Comparison of ENCODE assay signal across 13 mouse cellular contexts in the genomic region with DNA sequence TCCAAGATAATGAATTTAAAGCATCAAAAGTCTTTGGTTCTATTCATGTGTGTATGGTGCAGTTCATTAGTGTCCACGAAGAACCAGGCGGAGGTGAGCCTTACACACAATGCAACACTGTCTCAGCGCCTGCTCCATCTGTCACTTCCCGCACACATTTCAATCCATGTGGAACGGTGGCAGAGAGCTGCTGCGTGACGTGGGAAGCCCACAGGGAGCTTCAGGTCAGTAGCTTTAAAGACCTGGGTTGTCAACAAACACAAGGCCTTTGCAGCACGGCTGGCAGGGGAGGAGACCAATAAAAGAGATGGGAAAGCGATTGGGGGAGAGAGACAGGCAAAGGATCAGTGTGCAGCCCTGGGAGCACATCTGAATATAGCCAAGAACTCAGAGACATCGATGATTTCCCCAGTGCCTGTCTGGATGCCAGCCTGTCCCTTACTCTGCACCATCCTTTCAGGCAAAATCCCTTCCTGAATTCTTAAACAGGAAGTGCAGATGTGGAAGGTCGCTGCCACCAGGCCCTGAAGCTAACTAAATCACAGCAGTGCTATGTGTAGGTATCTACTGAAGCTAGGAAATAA.
A peak's percentile ranks its signal among the peaks of the same experiment; 100 is the strongest.
DNase-seq lines count a peak whose midpoint lies in the region; ATAC-seq lines count a peak whose summit lies in the region.
"Had no signal": no experiment of that assay in that cellular context is flagged by ENCODE, and none has a peak within 500 bp of the region (broad histone marks: within the 10 kb centered on the region; RNA-seq: fewer than 3 reads in every experiment).

No protein-coding gene starts in this region.

- ATAC-seq in neural tube, embryonic 12.5 days (ENCODE audit: low FRiP score, low read depth), result 0 out of 2 replicates have a peak, but pooled peaks have one; percentile 44
- no peak for ATAC-seq in inflammation-experienced regulatory T-cells, adult 6 months

- H3K4me3 ChIP-seq in neural tube, embryonic 12.5 days, result no peak overlapping the region
- no peak overlapping the region for H3K4me3 ChIP-seq in limb, embryonic 10.5 days
- H3K4me3 ChIP-seq: liver, embryonic 13.5 days had no signal

- H3K4me1 ChIP-seq in neural tube, embryonic 12.5 days, result peaks cover 10% of the 10 kb centered on the region; the same call in 1 of the 2 replicates
- H3K4me1 ChIP-seq in limb, embryonic 10.5 days, result peaks cover 48% of the 10 kb centered on the region
- H3K4me1 ChIP-seq: liver, embryonic 13.5 days had no signal

- H3K36me3 ChIP-seq in neural tube, embryonic 12.5 days, result peaks cover 16% of the 10 kb centered on the region
- H3K36me3 ChIP-seq in limb, embryonic 10.5 days, result peaks cover 14% of the 10 kb centered on the region
- H3K36me3 ChIP-seq: liver, embryonic 13.5 days had no signal

- no peak overlapping the region for H3K27ac ChIP-seq in neural tube, embryonic 12.5 days
- 0 out of 2 replicates have a peak overlapping the region, but pooled peaks have one; percentile 7 for H3K27ac ChIP-seq in limb, embryonic 10.5 days
- H3K27ac ChIP-seq: liver, embryonic 13.5 days had no signal

- no peak overlapping the region for H3K4me2 ChIP-seq in neural tube, embryonic 12.5 days (replicated peaks)
- H3K4me2 ChIP-seq: liver, embryonic 13.5 days had no signal

- no peaks in the 10 kb centered on the region for H3K9me3 ChIP-seq in neural tube, embryonic 12.5 days
- no peaks in the 10 kb centered on the region for H3K9me3 ChIP-seq in limb, embryonic 10.5 days (replicated peaks)
- H3K9me3 ChIP-seq: liver, embryonic 13.5 days had no signal

- no peak for DNase-seq in neural tube, embryonic 10.5 days (ENCODE audit: extremely low spot score, low spot score)
- peak; percentile 65 to 66 for DNase-seq in cerebellum, postnatal 36 days
- DNase-seq in limb, embryonic 10.5 days (ENCODE audit: low spot score), result no peak
- peak; percentile 74 for DNase-seq in retina, postnatal 1 day
- no peak for DNase-seq in MN1 (ENCODE audit: low spot score)
- no peak for DNase-seq in layer of hippocampus, adult 11-12 months (ENCODE audit: low spot score)
- DNase-seq: gastrocnemius, postnatal 25 days; heart, postnatal 10 days; liver, embryonic 13.5 days; lung, postnatal 36 days; right cerebral cortex, postnatal 25 days had no signal

- WGBS in neural tube, embryonic 12.5 days, result 38% methylated on average over 11 of the region's 11 CpGs
- WGBS in limb, embryonic 10.5 days, result 73% methylated on average over 11 of the region's 11 CpGs

- H3K27me3 ChIP-seq in neural tube, embryonic 12.5 days (replicated peaks), result no peaks in the 10 kb centered on the region
- H3K27me3 ChIP-seq in limb, embryonic 10.5 days (ENCODE audit: low read depth, poor library complexity, severe bottlenecking), result no peaks in the 10 kb centered on the region
- H3K27me3 ChIP-seq: liver, embryonic 13.5 days had no signal

- H3K9ac ChIP-seq in neural tube, embryonic 12.5 days, result no peak overlapping the region
- H3K9ac ChIP-seq: liver, embryonic 13.5 days had no signal

Comparison
In these comparisons a context has a peak if more than half of its experiments do, and no peak if none do; other contexts are left out.
1. DNase-seq: peak in cerebellum, postnatal 36 days (2 of 2) and retina, postnatal 1 day (single experiment); none in neural tube, embryonic 10.5 days (single experiment), limb, embryonic 10.5 days (single experiment), MN1 (single experiment) and layer of hippocampus, adult 11-12 months (single experiment).